Mouse (Mus musculus): ENCODE data around the gene Nrxn3.

DNA sequence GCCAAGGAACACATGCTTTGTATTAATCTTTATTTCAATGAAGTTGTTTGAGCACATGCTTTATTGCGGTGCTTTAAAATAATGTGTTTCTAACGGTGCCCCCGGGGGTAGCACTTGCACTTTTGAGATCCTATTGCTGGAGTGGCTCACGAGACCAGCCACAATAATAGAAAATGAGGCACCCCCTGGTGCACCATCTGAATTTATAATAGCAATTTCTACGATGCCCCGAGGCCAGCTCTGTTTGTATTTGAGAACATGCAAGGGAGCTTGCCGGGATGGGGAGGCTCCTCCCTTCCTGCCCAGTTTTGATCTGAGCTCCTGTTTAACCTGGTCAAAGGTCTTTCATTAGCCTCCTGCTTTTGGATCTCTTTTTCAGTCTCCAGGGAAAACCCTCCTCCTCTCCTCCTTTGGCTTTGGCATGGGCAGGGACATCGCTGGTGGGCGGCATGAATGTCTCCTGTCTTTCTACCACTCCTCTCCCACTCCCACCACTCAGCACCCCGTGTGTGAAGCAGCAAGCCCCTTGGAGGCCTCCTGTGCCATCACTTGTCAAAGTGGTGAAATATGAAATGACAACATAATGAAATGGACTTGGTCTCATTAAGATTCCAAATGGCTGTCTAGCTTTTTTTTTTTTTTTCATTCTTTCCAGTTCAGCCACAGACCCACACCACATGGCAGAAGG lies 18.4 kb upstream of the Nrxn3 start:
- TF ChIP-seq POLR2A (IDR thresholded peaks at IDR 0.05; ENCODE audit: low read depth, low read length) (no peak), CTCF (IDR thresholded peaks at IDR 0.05; ENCODE audit: extremely low read depth, insufficient read length, insufficient replicate concordance, low read depth, low read length) (no peak)
